Mouse (Mus musculus) MEL (cell line): ENCODE results near the gene Galntl5.

Experiments
- CTCF ChIP-seq, 3 experiments: IDR thresholded peaks in 2 of 3; conservative IDR thresholded peaks in 1 of 3; 2 replicates each; pipeline ENCODE4 v1.5.1; 2011 to 2012; ENCODE audit warnings: low read length in 3 of 3, low read depth in 2 of 3, mild to moderate bottlenecking in 2 of 3, improper control_type of control experiment in 1 of 3, inconsistent platforms in 1 of 3, mixed read lengths in 1 of 3, moderate library complexity in 1 of 3; ENCODE audit not compliant: control insufficient read depth in 1 of 3, insufficient read depth in 1 of 3, poor library complexity in 1 of 3, severe bottlenecking in 1 of 3
- MEF2A ChIP-seq: IDR thresholded peaks from 2 replicates; pipeline ENCODE4 v1.6.1; 2014; ENCODE audit warnings: low read depth, mild to moderate bottlenecking, inconsistent platforms, low read length, improper control_type of control experiment; ENCODE audit not compliant: poor library complexity, insufficient replicate concordance, severe bottlenecking; ENCODE audit errors: extremely low read depth

DNA sequence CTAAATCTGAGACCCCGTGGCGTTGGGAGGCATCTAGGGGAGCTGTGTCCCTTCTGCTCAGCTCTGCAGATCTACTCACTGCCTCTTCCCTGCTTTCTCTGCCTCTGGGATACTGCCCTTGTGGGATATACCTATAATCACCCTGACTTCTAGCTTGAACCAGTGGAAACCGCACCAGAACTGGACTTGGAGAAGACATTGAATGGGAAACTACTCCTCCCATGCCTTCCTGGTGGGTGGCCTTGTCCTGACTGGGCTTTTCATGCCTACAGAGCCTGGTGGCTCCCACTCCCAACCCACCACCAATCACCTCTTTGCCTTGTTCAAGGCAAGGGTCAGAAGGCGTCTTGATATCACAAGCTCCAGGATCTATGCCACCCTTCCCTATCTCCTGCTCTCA is 26.4 kb upstream of the Galntl5 start:
- TF ChIP-seq CTCF (IDR thresholded peaks at IDR 0.05 in 2 of 3, conservative IDR thresholded peaks at IDR 0.05 in 1 of 3; ENCODE audit: control insufficient read depth in 1 of 3, insufficient read depth in 1 of 3, low read depth in 2 of 3, low read length in 3 of 3, poor library complexity in 1 of 3, severe bottlenecking in 1 of 3) (no peak), MEF2A (no peak)
